Mouse (Mus musculus): ENCODE measurements around the gene Cadps.

- TF ChIP-seq POLR2A (IDR thresholded peaks at IDR 0.05; ENCODE audit: low read depth, low read length) = no peak
- TF ChIP-seq CHD2 (IDR thresholded peaks at IDR 0.05; ENCODE audit: low read length) = no peak
- no peak for TF ChIP-seq E2F4 (IDR thresholded peaks at IDR 0.05; ENCODE audit: insufficient replicate concordance, low read depth, low read length)
- TF ChIP-seq EP300 (IDR thresholded peaks at IDR 0.05; ENCODE audit: low read length) = no peak
- no peak for TF ChIP-seq CTCF (conservative IDR thresholded peaks at IDR 0.05 in 1 of 2, IDR thresholded peaks at IDR 0.05 in 1 of 2; ENCODE audit: low read depth in 2 of 2, low read length in 2 of 2)
- no peak for TF ChIP-seq TCF12 (IDR thresholded peaks at IDR 0.05; ENCODE audit: low read depth, low read length)
- TF ChIP-seq IRF4 (IDR thresholded peaks at IDR 0.05; ENCODE audit: low read depth, low read length) = peak; percentile 75
- TF ChIP-seq ELF1 (IDR thresholded peaks at IDR 0.05; ENCODE audit: low read depth, low read length) = no peak
These were observed 19.9 kb downstream of the Cadps start for GRCm38 (mm10) chr14:12802995-12803394.
